Mouse (Mus musculus) 416B (cell line): ENCODE data around the gene Rhebl1.
A peak's percentile ranks its signal among the peaks of the same experiment; 100 is the strongest.

Experiments
- DNase-seq: peaks from one replicate; pipeline ENCODE4 v3.0.0; 2011; ENCODE audit warnings: low read depth

Rhebl1 gene

GRCm38 (mm10) chr15:98914903-98915302, 20.6 kb upstream of the Rhebl1 start:
- DNase-seq: no peak

- DNase-seq: no peak
These were observed 10.4 kb upstream of the Rhebl1 start for GRCm38 (mm10) chr15:98904692-98905091.

GRCm38 (mm10) chr15:98902600-98902999, 8.3 kb upstream of the Rhebl1 start:
- DNase-seq: no peak

GRCm38 (mm10) chr15:98901530-98901929, 7.2 kb upstream of the Rhebl1 start:
- DNase-seq: no peak

GRCm38 (mm10) chr15:98897928-98898800, 3.8 kb upstream of the Rhebl1 start, which contains the start of gene Dhh:
Gene Dhh, minus strand, starts transcription at chr15:98898540.
- DNase-seq: no peak

- DNase-seq: no peak
These were observed 3.2 kb upstream of the Rhebl1 start for GRCm38 (mm10) chr15:98897495-98897894.

- no peak for DNase-seq
These were observed 1.6 kb upstream of the Rhebl1 start for GRCm38 (mm10) chr15:98895635-98896589.

GRCm38 (mm10) chr15:98894746-98895634, 650 bp upstream of the Rhebl1 start:
- no peak for DNase-seq

GRCm38 (mm10) chr15:98893036-98893435, 1.3 kb downstream of the Rhebl1 start:
- no peak for DNase-seq

- DNase-seq: peak; percentile 93
These were observed 2.3 kb downstream of the Rhebl1 start for GRCm38 (mm10) chr15:98891907-98892606.

GRCm38 (mm10) chr15:98891198-98891742, 3.1 kb downstream of the Rhebl1 start:
- DNase-seq: no peak

- no peak for DNase-seq
These were observed 6.8 kb downstream of the Rhebl1 start for GRCm38 (mm10) chr15:98887526-98887925.

- DNase-seq: no peak
These were observed 7.5 kb downstream of the Rhebl1 start for GRCm38 (mm10) chr15:98886667-98887387.

GRCm38 (mm10) chr15:98884106-98884505, 10.2 kb downstream of the Rhebl1 start:
- no peak for DNase-seq

GRCm38 (mm10) chr15:98883661-98884060, 10.7 kb downstream of the Rhebl1 start:
- DNase-seq: no peak

- no peak for DNase-seq
These were observed 12.7 kb downstream of the Rhebl1 start for GRCm38 (mm10) chr15:98881656-98882008.

GRCm38 (mm10) chr15:98880978-98881655, 13.2 kb downstream of the Rhebl1 start:
- DNase-seq: peak; percentile 99

- peak; percentile 87 for DNase-seq
These were observed 17.0 kb downstream of the Rhebl1 start for GRCm38 (mm10) chr15:98877331-98877730.
